Mouse (Mus musculus) bone marrow, adult 2 months (tissue): ENCODE measurements around the gene Armt1.

ENCODE experiments used
- CTCF ChIP-seq: fragments of 200-500 bp; IDR thresholded peaks from 2 replicates; pipeline ENCODE4 v1.5.1; 2011; ENCODE audit warnings: low read length, control low read depth; ENCODE audit not compliant: control insufficient read depth, insufficient read depth
- POLR2A ChIP-seq: fragments of 200-500 bp; IDR thresholded peaks from 2 replicates; pipeline ENCODE4 v1.6.1; 2011; ENCODE audit warnings: low read depth, mild to moderate bottlenecking, control low read depth, low read length, borderline replicate concordance; ENCODE audit not compliant: control insufficient read depth

DNA sequence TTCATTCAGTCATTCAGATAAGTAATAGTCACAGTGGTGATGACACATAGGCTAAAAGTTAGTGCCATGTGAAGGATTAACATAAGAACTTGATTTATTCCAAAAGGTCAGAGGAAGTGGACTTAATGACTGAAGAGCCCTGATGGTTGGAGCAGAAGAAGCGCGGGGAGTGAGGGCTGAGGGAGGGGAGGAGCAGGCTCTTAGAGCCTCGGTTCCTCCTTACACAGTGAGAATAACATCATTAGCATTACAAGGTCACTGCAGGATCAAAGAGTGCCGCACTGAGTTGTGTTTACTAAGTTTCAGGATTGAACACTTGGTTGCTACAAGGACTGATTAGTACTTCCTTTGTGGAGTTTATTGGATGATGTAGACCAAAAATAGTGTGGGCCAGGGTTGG is 60.6 kb downstream of the Armt1 start:
- TF ChIP-seq POLR2A (no peak), CTCF (no peak)
